Mouse (Mus musculus) adrenal gland, postnatal 10 days (tissue): ENCODE data around the gene Tnfrsf8. TPM values are rescaled to one million over a fixed set of nuclear protein-coding genes. Genes with fewer than 3 reads are reported as not detected.

Source experiments
- DNase-seq: peaks from one replicate; pipeline ENCODE4 v3.0.0; 2021; ENCODE audit warnings: mixed read lengths
- total RNA-seq, 2 experiments: library from RNA; stranded (reverse); gene quantifications; 2 replicates each; pipeline ENCODE4 v1.2.3; 2021

Tnfrsf8 gene
- total RNA-seq, 2 experiments from 2014 or later = 0.21 to 0.24 TPM

DNA sequence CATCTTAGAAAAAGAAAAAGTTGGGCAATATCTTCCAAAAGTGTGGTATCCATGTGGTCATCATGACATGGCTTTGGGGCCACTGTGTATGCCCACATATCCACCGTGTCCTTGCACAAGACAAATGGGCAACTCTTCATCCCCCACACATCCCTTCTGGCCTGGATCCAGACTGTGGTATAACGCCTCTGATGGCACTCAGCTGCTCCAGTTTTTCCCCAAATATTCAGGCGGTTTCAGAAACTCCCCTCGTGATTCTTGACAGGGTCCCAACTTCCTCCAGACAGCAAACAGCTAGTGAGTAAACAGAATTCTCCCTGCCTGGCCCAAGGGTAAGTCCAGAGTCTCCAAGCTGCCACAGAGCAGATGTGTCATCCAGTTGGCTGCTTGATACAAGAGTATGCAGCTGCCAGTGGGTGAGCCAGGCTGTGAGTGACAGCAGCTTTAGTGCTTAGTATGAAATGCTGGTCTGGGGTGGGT, 47.3 kb downstream of the Tnfrsf8 start:
- peak; percentile 35 for DNase-seq

DNA sequence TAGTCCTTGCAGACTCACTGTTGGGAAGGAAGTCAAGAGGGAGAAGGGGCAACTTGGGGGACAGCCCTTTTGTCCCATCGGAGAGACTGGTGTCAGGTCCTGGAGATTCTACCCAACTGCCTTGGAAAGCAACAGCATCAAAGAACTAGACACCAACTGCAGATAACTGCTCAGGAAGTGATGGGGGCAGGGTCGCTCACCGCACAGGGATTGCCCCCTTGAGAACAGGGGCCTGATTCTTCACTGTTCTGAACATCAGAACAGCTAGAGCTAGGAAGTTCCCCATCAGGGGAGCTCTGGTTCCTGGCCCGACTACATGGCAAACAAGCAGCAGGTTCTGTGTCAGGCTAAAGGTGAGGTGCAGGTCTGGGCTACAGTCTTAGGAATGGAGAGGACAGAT, 48.5 kb downstream of the Tnfrsf8 start:
- no peak for DNase-seq

GRCm38 (mm10) chr4:145264761-145265160, 50.2 kb downstream of the Tnfrsf8 start:
- DNase-seq = no peak

DNA sequence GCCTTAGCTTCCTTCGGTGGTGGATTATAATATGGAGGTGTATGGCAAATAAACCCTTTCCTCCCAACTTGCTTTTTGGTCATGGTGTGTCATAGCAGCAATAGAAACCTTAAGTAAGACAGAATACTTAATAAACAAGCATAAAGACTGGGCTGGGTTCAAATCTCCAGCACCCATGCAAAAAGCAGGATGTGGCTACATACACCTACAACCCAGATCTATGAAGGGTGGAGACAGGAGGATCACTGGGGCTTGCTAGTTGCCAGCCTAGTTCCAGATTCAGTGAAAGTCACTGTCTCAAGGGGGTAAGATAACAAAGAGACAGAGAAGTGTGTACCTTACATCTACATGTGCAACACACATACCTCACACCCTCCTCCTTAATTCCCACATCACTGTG, 51.4 kb downstream of the Tnfrsf8 start:
- DNase-seq = no peak

DNA sequence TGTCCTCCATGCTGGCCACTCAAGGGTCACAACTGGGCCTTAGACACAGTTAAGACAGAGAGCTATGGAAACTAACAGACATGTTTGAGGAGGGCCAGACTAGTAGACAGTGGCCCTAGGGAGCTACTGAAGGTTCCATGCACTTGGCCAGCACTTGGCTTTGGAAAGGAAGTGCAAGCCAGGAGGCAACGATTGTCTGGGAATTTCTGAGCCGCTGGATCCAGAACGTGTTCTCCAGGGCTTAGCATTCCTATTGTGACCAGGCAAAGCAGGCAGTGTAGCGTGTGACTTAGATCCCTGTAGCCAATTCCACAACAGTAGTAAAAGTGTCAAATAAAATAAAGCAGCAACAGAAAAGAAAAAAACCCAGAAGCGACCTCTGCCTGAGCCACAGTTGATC, 54.2 kb downstream of the Tnfrsf8 start:
- DNase-seq = no peak

DNA sequence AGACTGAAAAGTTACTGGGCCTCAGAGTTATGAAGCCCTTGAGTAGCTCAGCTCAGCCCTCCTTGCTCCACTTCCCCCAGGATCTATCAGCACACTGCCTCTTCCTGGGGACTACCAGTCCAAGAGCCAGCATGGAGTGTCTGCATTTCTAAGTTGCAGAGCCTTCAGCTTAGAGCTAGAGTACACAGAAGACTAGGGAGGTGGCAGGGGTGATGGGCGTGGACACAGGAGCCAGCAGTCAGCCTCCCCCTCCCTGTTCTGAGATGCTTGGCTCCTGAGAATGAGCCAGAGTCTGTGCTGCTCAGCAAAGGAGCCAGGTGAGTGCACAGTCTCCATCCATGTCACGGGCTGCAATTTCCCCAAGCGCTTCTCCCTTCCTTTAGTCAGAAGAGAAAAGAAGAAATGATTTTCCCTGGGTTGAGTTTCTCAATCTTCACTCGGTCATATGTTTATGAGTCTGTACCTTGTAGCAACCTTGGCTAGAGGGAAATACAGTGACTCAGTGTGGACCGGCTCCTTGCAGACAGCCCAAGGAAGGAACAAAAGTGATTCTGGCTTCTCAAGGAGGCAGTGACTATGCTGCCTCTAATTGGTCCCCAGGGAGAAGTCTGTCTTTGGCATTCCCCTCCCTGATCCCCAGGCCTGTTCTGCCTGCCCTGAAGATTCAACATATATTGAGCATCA, 57.1 kb downstream of the Tnfrsf8 start:
- no peak for DNase-seq

GRCm38 (mm10) chr4:145256144-145256543, 58.8 kb downstream of the Tnfrsf8 start:
- no peak for DNase-seq

DNA sequence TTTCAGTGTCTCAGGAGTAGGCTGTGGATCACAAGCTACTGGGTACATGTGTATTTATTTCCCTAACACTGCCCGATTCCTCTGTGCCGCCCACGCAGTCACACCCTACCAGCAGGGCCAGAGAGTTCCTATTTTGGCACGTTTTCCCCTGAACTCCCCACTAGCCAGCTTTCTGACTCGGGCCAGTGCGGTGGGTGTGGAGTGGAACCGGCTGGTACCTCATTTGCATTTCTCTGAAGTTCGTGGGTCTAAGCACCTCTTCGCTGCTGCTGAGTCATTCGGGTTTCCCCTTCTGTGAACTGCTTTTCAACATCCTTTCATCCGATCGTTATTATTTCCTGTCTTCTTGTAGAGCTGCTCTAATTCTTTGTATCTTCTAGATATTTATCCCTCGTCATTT, 60.5 kb downstream of the Tnfrsf8 start:
- DNase-seq = no peak

- no peak for DNase-seq
Measured at GRCm38 (mm10) chr4:145252611-145253010, 62.4 kb downstream of the Tnfrsf8 start.

GRCm38 (mm10) chr4:145251546-145251945, 63.4 kb downstream of the Tnfrsf8 start:
- DNase-seq = no peak

DNA sequence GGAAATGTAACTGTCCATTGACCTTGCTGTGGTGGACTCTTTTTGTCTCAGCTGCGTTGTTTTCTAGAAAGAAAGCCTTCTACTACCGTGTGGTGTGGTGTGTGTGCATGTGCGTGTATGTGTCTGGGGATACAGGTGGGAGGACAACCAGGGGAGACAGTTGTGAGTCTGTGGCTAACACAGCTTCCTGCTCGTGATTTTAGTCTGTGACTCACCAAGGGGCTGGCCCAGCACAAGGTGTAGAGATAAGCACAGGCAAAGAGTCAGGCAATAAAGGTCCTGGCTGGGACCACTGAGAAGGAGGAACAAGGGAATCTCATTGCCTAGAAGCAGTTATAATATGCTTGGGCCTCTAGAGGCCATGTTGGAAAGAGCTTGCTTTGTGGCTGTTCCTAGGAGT, 65.0 kb downstream of the Tnfrsf8 start:
- no peak for DNase-seq

- no peak for DNase-seq
Measured at GRCm38 (mm10) chr4:145247556-145247955, 67.4 kb downstream of the Tnfrsf8 start.

DNA sequence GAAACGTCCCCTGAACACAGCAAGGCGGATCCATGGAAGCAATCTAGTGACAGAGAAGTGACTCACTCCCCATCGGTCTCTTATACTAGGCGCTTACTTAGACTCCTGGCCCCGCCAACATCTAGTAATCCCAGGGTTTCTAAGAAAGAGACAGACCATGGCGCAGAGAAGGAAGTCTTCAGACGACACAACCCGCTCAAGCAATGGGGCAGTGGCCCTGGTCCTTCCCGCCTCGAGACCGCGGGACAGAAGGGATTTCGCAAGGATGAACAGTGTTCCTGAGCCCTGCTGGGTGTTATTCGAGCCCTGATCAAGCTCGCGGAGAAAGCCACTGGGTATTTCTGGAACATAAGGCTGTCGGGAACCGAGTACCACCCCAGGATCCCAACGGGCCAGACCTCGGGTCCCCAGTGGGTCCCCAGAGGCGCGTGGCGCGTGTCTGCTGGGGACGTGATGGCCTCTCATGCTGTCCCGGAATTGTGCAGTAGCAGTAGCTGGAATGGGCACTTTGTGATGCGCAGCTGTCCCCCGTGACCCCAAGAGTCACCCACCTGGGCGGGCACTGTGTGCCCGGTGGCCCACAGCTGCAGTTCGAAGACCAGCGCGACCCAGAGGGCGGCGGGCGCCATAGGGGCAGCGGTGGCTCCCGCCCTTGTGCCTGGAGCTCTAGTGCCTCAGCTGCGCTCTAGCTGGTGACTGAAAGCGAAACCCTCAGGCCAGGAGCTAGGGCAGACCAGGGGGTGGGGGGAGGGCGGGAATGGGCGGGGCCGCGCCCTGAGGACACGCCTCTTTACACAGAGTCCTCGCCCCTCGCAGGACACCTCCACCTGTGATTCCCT, 68.6 kb downstream of the Tnfrsf8 start, which contains the start of gene Tnfrsf1b:
Gene Tnfrsf1b (minus strand): TSS at position 698 of the 839 bp plus-strand sequence.
- peak; percentile 70 for DNase-seq

GRCm38 (mm10) chr4:145245581-145245980, 69.4 kb downstream of the Tnfrsf8 start:
- no peak for DNase-seq

GRCm38 (mm10) chr4:145244676-145245075, 70.3 kb downstream of the Tnfrsf8 start:
- DNase-seq = no peak

GRCm38 (mm10) chr4:145242719-145243350, 72.1 kb downstream of the Tnfrsf8 start:
- no peak for DNase-seq

- no peak for DNase-seq
Measured at GRCm38 (mm10) chr4:145240723-145241231, 74.2 kb downstream of the Tnfrsf8 start.

DNA sequence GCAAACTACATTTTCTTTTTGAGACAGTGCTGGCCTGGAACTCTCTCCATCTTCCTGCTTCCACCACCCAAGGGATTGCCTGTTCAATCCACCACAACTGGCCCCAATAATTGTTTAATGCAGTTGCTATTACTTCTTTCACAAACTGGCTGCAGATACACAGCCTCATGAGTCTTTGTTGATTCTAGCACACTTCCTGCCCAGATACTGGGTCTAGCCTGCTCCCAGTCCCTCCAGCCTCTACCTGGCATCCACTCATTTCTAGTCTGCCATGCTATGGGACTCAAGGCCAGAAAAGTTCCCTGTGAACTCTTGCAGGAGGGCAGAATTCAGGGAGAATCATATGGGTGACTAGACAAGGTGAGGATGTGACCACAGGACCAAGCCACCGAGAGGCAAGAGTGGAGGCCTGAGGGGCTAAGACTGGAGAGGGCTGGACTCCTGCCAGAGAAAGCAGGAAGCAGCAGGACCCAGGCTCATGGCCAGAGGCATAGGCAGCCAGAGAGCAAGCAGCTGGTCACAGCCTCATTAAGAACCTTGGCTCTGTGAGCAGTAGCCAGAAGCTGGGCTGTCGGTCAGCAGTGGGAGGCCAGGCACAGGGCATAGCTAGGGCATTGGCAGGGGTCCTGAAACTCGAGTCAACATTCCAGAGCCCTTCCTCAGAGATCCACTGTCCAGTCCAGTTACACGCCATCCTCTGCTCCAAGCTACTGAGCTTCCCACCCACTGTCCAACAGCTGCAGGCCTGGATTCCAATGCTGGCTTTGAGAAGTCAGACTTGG, 75.7 kb downstream of the Tnfrsf8 start:
- peak; percentile 50 for DNase-seq

DNA sequence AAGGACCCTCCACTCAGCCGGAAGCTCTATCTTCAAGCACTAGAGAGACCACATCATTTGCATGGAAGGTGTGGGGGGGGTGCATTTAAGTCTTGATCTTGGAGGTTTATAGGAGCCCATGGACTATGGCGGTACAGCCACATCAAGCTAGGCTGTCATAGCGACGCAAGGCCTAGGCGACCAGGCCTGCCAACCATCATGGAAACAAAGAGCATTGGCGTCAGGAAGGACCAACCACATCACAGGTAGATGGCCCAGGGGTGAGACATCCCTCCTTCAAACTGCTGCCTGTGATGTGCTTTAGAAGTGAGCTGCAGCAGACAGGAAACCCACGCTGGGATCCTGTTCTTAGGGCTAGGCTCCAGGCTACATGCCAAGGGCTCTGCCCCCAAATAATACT, 78.9 kb downstream of the Tnfrsf8 start:
- no peak for DNase-seq

GRCm38 (mm10) chr4:145233487-145234228, 81.3 kb downstream of the Tnfrsf8 start:
- no peak for DNase-seq

DNA sequence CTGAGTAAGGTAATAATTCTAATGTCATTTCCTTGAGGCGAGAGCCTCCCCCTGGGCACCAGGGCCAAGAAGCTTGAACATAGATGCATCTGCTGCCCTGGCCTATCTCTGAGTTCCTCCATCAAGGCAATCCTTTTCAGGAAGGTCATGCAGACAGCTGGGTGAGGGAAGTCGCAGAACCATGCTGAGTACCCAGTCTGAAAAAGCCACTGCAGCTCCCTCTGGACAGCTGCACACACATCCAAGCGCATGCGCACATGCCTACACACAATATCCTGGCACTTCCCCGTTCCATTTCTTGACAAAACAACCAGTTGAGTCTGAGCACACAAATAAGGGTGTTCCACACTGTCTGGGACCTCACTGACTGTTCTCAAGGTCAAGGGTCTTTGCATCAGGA, 83.2 kb downstream of the Tnfrsf8 start:
- DNase-seq = no peak
